Mouse (Mus musculus) ES-E14 (cell line): Measurements from ENCODE around the gene Phldb1. TPM values are rescaled to one million over a fixed set of nuclear protein-coding genes. Genes with fewer than 3 reads are reported as not detected.

Experiments
- DNase-seq: peaks from one replicate; pipeline ENCODE4 v3.0.0-alpha.2; 2013; ENCODE audit warnings: low read depth, low spot score
- H3K27ac ChIP-seq: 2 replicates; pipeline ENCODE4 v1.5.1; 2012; ENCODE audit warnings: low read depth, mild to moderate bottlenecking, low read length, moderate library complexity, mixed read lengths; ENCODE audit not compliant: poor library complexity, insufficient read depth, severe bottlenecking
- H3K36me3 ChIP-seq: 2 replicates; pipeline ENCODE4 v1.6.1; 2012; ENCODE audit warnings: mild to moderate bottlenecking, low read length, moderate library complexity, mixed read lengths; ENCODE audit not compliant: control insufficient read depth, poor library complexity, insufficient read depth, severe bottlenecking
- H3K4me1 ChIP-seq, 2 experiments: fragments of 150-350 bp in 1 of 2; sonication (generic) in 1 of 2; 2 replicates each; pipeline ENCODE4 v1.6.1; 2012; ENCODE audit warnings: low read length in 2 of 2, mild to moderate bottlenecking in 1 of 2, mixed read lengths in 1 of 2; ENCODE audit not compliant: control insufficient read depth in 2 of 2, insufficient read depth in 2 of 2, poor library complexity in 1 of 2
- H3K4me3 ChIP-seq, 2 experiments: fragments of 150-350 bp in 1 of 2; sonication (generic) in 1 of 2; 2 replicates each; pipeline ENCODE4 v1.5.1; 2012; ENCODE audit warnings: low read length in 2 of 2, low read depth in 1 of 2, mild to moderate bottlenecking in 1 of 2, mixed read lengths in 1 of 2; ENCODE audit not compliant: insufficient read depth in 1 of 2, poor library complexity in 1 of 2, severe bottlenecking in 1 of 2
- H3K9ac ChIP-seq: 2 replicates; pipeline ENCODE4 v1.6.1; 2012; ENCODE audit warnings: low read depth, mild to moderate bottlenecking, low read length, mixed read lengths; ENCODE audit not compliant: poor library complexity, insufficient read depth, severe bottlenecking
- H3K9me3 ChIP-seq: fragments of 150-350 bp; sonication (generic); 2 replicates; pipeline ENCODE4 v1.6.1; 2012; ENCODE audit warnings: low read depth, mild to moderate bottlenecking, low read length; ENCODE audit not compliant: control insufficient read depth, insufficient read depth
- CHD2 ChIP-seq: IDR thresholded peaks from 2 replicates; pipeline ENCODE4 v1.6.1; 2014; ENCODE audit warnings: mild to moderate bottlenecking, low read depth, low read length, inconsistent platforms
- HCFC1 ChIP-seq: IDR thresholded peaks from 2 replicates; pipeline ENCODE4 v1.6.1; 2012; ENCODE audit warnings: low read length, inconsistent platforms, borderline replicate concordance; ENCODE audit not compliant: insufficient read depth
- MAFK ChIP-seq: IDR thresholded peaks from 2 replicates; pipeline ENCODE4 v1.6.1; 2014; ENCODE audit warnings: mild to moderate bottlenecking, low read depth, low read length, inconsistent platforms; ENCODE audit not compliant: insufficient read depth
- ZC3H11A ChIP-seq: IDR thresholded peaks from 2 replicates; pipeline ENCODE4 v1.6.1; 2012; ENCODE audit warnings: low read depth, mild to moderate bottlenecking, inconsistent platforms, low read length, borderline replicate concordance
- ZNF384 ChIP-seq: IDR thresholded peaks from 2 replicates; pipeline ENCODE4 v1.6.1; 2012; ENCODE audit warnings: low read depth, low read length, inconsistent platforms
- in situ Hi-C, 2 experiments: fragments of 600-800 bp; cut with MboI; formaldehyde crosslinking; loops; one replicate each; pipeline ENCODE4 v1.15.1; 2025; ENCODE audit warnings: low sequenced_read_pairs in 2 of 2, inconsistent platforms in 1 of 2; ENCODE audit not compliant: unreplicated experiment in 2 of 2
- total RNA-seq: library from RNA; depleted of rRNA; stranded (reverse); fragments of 300-350 nt; gene quantifications from 2 replicates; pipeline ENCODE4 v1.2.3, GENCODE M21; 2012

The Phldb1 gene
- total RNA-seq, 1 experiment = 44.0 TPM

DNA sequence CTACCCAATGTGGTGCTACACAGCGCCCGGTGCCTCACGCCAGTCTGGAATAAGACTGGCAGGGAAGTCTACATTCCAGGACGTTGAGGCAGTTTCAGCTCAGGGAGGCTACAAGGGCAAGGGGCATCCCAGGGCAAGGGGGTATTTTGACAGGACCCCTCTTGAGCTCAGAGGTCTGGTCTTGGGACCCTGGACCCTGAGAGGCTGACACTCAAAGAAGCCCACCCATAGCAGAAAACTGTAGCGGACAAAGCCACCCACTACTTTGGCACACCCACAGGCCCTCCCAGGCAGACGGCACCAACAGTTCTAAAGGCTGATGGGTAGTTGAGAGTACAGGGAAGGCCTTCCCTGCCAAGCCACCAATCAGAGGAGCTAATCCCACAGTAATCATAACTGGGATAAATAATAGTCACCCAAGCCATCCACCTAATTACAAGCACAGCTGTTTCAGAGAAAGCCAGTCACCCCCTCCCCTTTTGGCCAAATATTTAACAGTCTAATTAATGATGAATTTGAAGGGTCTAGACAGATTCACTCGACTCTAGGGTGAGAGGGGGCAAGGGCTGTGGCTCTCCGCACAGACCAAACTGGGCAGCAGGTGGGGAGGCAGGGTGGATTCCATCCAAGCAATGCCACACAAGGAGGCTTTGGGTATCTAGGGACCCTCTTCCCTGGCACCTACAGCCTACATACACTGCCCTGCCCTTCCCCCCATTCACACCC, 15.2 kb downstream of the Phldb1 start:
- no peaks in the 10 kb centered on the region for H3K9me3 ChIP-seq
- H3K27ac ChIP-seq = no peak overlapping the region
- peaks cover 0 to 12% of the 10 kb centered on the region in 2 experiments; a peak in 2 of 4 replicates for H3K4me1 ChIP-seq
- no peak overlapping the region for H3K9ac ChIP-seq
- no peaks in the 10 kb centered on the region for H3K36me3 ChIP-seq
- DNase-seq = no peak
- in situ Hi-C loops = no loop called here
- TF ChIP-seq CHD2 (no peak), MAFK (no peak), ZC3H11A (no peak), HCFC1 (no peak), ZNF384 (no peak)
- no peak overlapping the region for H3K4me3 ChIP-seq

- no peak for TF ChIP-seq ZC3H11A
- no peak for TF ChIP-seq MAFK
- TF ChIP-seq CHD2 = no peak
- H3K4me1 ChIP-seq = peaks cover 0 to 7% of the 10 kb centered on the region in 2 experiments; a peak in 2 of 4 replicates
- H3K9ac ChIP-seq = no peak overlapping the region
- in situ Hi-C loops = no loop called here
- no peak overlapping the region for H3K27ac ChIP-seq
- DNase-seq = no peak
- no peaks in the 10 kb centered on the region for H3K36me3 ChIP-seq
- no peak overlapping the region for H3K4me3 ChIP-seq
- H3K9me3 ChIP-seq = no peaks in the 10 kb centered on the region
Observed at GRCm38 (mm10) chr9:44718937-44719631, 15.9 kb downstream of the Phldb1 start.

GRCm38 (mm10) chr9:44717822-44718242, 17.2 kb downstream of the Phldb1 start:
- TF ChIP-seq MAFK = no peak
- TF ChIP-seq HCFC1 = no peak
- TF ChIP-seq CHD2 = no peak
- TF ChIP-seq ZNF384 = no peak
- no peak for TF ChIP-seq ZC3H11A
- Histone ChIP-seq H3K27ac (no peak overlapping the region), H3K4me3 (no peak overlapping the region), H3K9me3 (no peaks in the 10 kb centered on the region), H3K4me1 (peaks cover 0 to 7% of the 10 kb centered on the region in 2 experiments; a peak in 2 of 4 replicates), H3K9ac (no peak overlapping the region), H3K36me3 (no peaks in the 10 kb centered on the region)
- no peak for DNase-seq
- in situ Hi-C loops = no loop called here

GRCm38 (mm10) chr9:44716997-44717821, 17.8 kb downstream of the Phldb1 start:
- no peaks in the 10 kb centered on the region for H3K9me3 ChIP-seq
- H3K36me3 ChIP-seq = no peaks in the 10 kb centered on the region
- TF ChIP-seq ZNF384 (no peak), HCFC1 (no peak)
- H3K4me1 ChIP-seq = peaks cover 0 to 7% of the 10 kb centered on the region in 2 experiments; a peak in 2 of 4 replicates
- DNase-seq = no peak
- in situ Hi-C loops = no loop called here
- H3K9ac ChIP-seq = no peak overlapping the region
- no peak overlapping the region for H3K4me3 ChIP-seq
- no peak overlapping the region for H3K27ac ChIP-seq
